Mouse (Mus musculus): ENCODE results near the gene Zfp422. TPM values are rescaled to one million over a fixed set of nuclear protein-coding genes. Genes with fewer than 3 reads are reported as not detected.

Zfp422 gene
- polyA plus RNA-seq, 1 experiment from 2014 or later, result 170 TPM

GRCm38 (mm10) chr6:116642942-116643341 lies 14.1 kb upstream of the Zfp422 start:
- H3K9ac ChIP-seq (replicated peaks; ENCODE audit: low read depth, low read length), result no peak overlapping the region

GRCm38 (mm10) chr6:116639663-116640062 lies 10.9 kb upstream of the Zfp422 start:
- ATAC-seq (ENCODE audit: insufficient number of reproducible peaks, insufficient read depth, low FRiP score, low read depth), result no peak
- H3K4me1 ChIP-seq (ENCODE audit: control insufficient read depth, insufficient read depth, low read length), result no peaks in the 10 kb centered on the region

More at GRCm38 (mm10) chr6:116642942-116643341, 14.1 kb upstream of the Zfp422 start:
- no peaks in the 10 kb centered on the region for H3K4me1 ChIP-seq (ENCODE audit: control insufficient read depth, insufficient read depth, low read length)
- no peak overlapping the region for H3K4me2 ChIP-seq (replicated peaks; ENCODE audit: low read depth, low read length)
- H3K9me3 ChIP-seq (ENCODE audit: control insufficient read depth, low read depth, low read length), result no peaks in the 10 kb centered on the region
- no peak overlapping the region for H3K4me3 ChIP-seq (ENCODE audit: low read depth, low read length)
- WGBS, result 81% methylated on average over 11 of the region's 11 CpGs
- H3K36me3 ChIP-seq (ENCODE audit: control insufficient read depth, insufficient read depth, low read length), result no peaks in the 10 kb centered on the region
- H3K27ac ChIP-seq (ENCODE audit: low read length), result no peak overlapping the region
- H3K27me3 ChIP-seq (ENCODE audit: control insufficient read depth, insufficient read depth, low read length), result no peaks in the 10 kb centered on the region
- no peak for ATAC-seq (ENCODE audit: insufficient number of reproducible peaks, insufficient read depth, low FRiP score, low read depth)

GRCm38 (mm10) chr6:116638871-116639270 lies 10.1 kb upstream of the Zfp422 start:
- Histone ChIP-seq H3K36me3 (ENCODE audit: control insufficient read depth, insufficient read depth, low read length) (no peaks in the 10 kb centered on the region), H3K4me3 (ENCODE audit: low read depth, low read length) (no peak overlapping the region), H3K27ac (ENCODE audit: low read length) (no peak overlapping the region), H3K27me3 (ENCODE audit: control insufficient read depth, insufficient read depth, low read length) (no peaks in the 10 kb centered on the region), H3K4me2 (replicated peaks; ENCODE audit: low read depth, low read length) (no peak overlapping the region), H3K4me1 (ENCODE audit: control insufficient read depth, insufficient read depth, low read length) (no peaks in the 10 kb centered on the region), H3K9me3 (ENCODE audit: control insufficient read depth, low read depth, low read length) (no peaks in the 10 kb centered on the region), H3K9ac (replicated peaks; ENCODE audit: low read depth, low read length) (no peak overlapping the region)
- ATAC-seq (ENCODE audit: insufficient number of reproducible peaks, insufficient read depth, low FRiP score, low read depth), result no peak
- WGBS, result 76% methylated on average over 2 of the region's 2 CpGs

More at GRCm38 (mm10) chr6:116639663-116640062, 10.9 kb upstream of the Zfp422 start:
- Histone ChIP-seq H3K27ac (ENCODE audit: low read length) (no peak overlapping the region), H3K9me3 (ENCODE audit: control insufficient read depth, low read depth, low read length) (no peaks in the 10 kb centered on the region), H3K4me2 (replicated peaks; ENCODE audit: low read depth, low read length) (no peak overlapping the region), H3K4me3 (ENCODE audit: low read depth, low read length) (no peak overlapping the region), H3K9ac (replicated peaks; ENCODE audit: low read depth, low read length) (no peak overlapping the region), H3K27me3 (ENCODE audit: control insufficient read depth, insufficient read depth, low read length) (no peaks in the 10 kb centered on the region), H3K36me3 (ENCODE audit: control insufficient read depth, insufficient read depth, low read length) (no peaks in the 10 kb centered on the region)
- WGBS, result 56% methylated on average over 2 of the region's 2 CpGs

- H3K36me3 ChIP-seq (ENCODE audit: control insufficient read depth, insufficient read depth, low read length), result no peaks in the 10 kb centered on the region
- H3K9ac ChIP-seq (replicated peaks; ENCODE audit: low read depth, low read length), result no peak overlapping the region
- 94% methylated on average over 5 of the region's 5 CpGs for WGBS
- no peak for ATAC-seq (ENCODE audit: insufficient number of reproducible peaks, insufficient read depth, low FRiP score, low read depth)
- no peak overlapping the region for H3K27ac ChIP-seq (ENCODE audit: low read length)
- H3K9me3 ChIP-seq (ENCODE audit: control insufficient read depth, low read depth, low read length), result no peaks in the 10 kb centered on the region
- no peak overlapping the region for H3K4me3 ChIP-seq (ENCODE audit: low read depth, low read length)
- H3K27me3 ChIP-seq (ENCODE audit: control insufficient read depth, insufficient read depth, low read length), result no peaks in the 10 kb centered on the region
- H3K4me1 ChIP-seq (ENCODE audit: control insufficient read depth, insufficient read depth, low read length), result no peaks in the 10 kb centered on the region
- H3K4me2 ChIP-seq (replicated peaks; ENCODE audit: low read depth, low read length), result no peak overlapping the region
These were observed 8.7 kb upstream of the Zfp422 start for GRCm38 (mm10) chr6:116637496-116637895.

GRCm38 (mm10) chr6:116636581-116637235 lies 7.9 kb upstream of the Zfp422 start:
- H3K36me3 ChIP-seq (ENCODE audit: control insufficient read depth, insufficient read depth, low read length), result no peaks in the 10 kb centered on the region
- no peak overlapping the region for H3K4me2 ChIP-seq (replicated peaks; ENCODE audit: low read depth, low read length)
- peak overlapping the region; percentile 0; the same call in 1 of the 2 replicates for H3K27ac ChIP-seq (ENCODE audit: low read length)
- no peak overlapping the region for H3K4me3 ChIP-seq (ENCODE audit: low read depth, low read length)
- 80% methylated on average over 9 of the region's 9 CpGs for WGBS
- no peaks in the 10 kb centered on the region for H3K9me3 ChIP-seq (ENCODE audit: control insufficient read depth, low read depth, low read length)
- H3K27me3 ChIP-seq (ENCODE audit: control insufficient read depth, insufficient read depth, low read length), result no peaks in the 10 kb centered on the region
- H3K9ac ChIP-seq (replicated peaks; ENCODE audit: low read depth, low read length), result 0 out of 2 replicates have a peak overlapping the region, but pooled peaks have one; percentile 4
- no peaks in the 10 kb centered on the region for H3K4me1 ChIP-seq (ENCODE audit: control insufficient read depth, insufficient read depth, low read length)
- ATAC-seq (ENCODE audit: insufficient number of reproducible peaks, insufficient read depth, low FRiP score, low read depth), result no peak

GRCm38 (mm10) chr6:116635251-116636180 lies 6.7 kb upstream of the Zfp422 start:
- H3K27me3 ChIP-seq (ENCODE audit: control insufficient read depth, insufficient read depth, low read length), result no peaks in the 10 kb centered on the region
- no peak overlapping the region for H3K4me2 ChIP-seq (replicated peaks; ENCODE audit: low read depth, low read length)
- H3K9ac ChIP-seq (replicated peaks; ENCODE audit: low read depth, low read length), result no peak overlapping the region
- no peak overlapping the region for H3K4me3 ChIP-seq (ENCODE audit: low read depth, low read length)
- peak overlapping the region; percentile 40; the same call in 1 of the 2 replicates for H3K27ac ChIP-seq (ENCODE audit: low read length)
- 43% methylated on average over 10 of the region's 10 CpGs for WGBS
- H3K36me3 ChIP-seq (ENCODE audit: control insufficient read depth, insufficient read depth, low read length), result no peaks in the 10 kb centered on the region
- H3K4me1 ChIP-seq (ENCODE audit: control insufficient read depth, insufficient read depth, low read length), result no peaks in the 10 kb centered on the region
- peak; percentile 94 for ATAC-seq (ENCODE audit: insufficient number of reproducible peaks, insufficient read depth, low FRiP score, low read depth)
- H3K9me3 ChIP-seq (ENCODE audit: control insufficient read depth, low read depth, low read length), result no peaks in the 10 kb centered on the region

GRCm38 (mm10) chr6:116633741-116634695 lies 5.2 kb upstream of the Zfp422 start:
- Histone ChIP-seq H3K27ac (ENCODE audit: low read length) (no peak overlapping the region), H3K9me3 (ENCODE audit: control insufficient read depth, low read depth, low read length) (no peaks in the 10 kb centered on the region), H3K4me3 (ENCODE audit: low read depth, low read length) (no peak overlapping the region), H3K36me3 (ENCODE audit: control insufficient read depth, insufficient read depth, low read length) (no peaks in the 10 kb centered on the region), H3K4me2 (replicated peaks; ENCODE audit: low read depth, low read length) (no peak overlapping the region), H3K4me1 (ENCODE audit: control insufficient read depth, insufficient read depth, low read length) (0 out of 2 replicates have a peak, but pooled peaks cover 3% of the 10 kb centered on the region), H3K9ac (replicated peaks; ENCODE audit: low read depth, low read length) (no peak overlapping the region), H3K27me3 (ENCODE audit: control insufficient read depth, insufficient read depth, low read length) (no peaks in the 10 kb centered on the region)
- no peak for ATAC-seq (ENCODE audit: insufficient number of reproducible peaks, insufficient read depth, low FRiP score, low read depth)
- 89% methylated on average over 17 of the region's 17 CpGs for WGBS

GRCm38 (mm10) chr6:116632129-116632528 lies 3.3 kb upstream of the Zfp422 start:
- H3K4me1 ChIP-seq (ENCODE audit: control insufficient read depth, insufficient read depth, low read length), result 0 out of 2 replicates have a peak, but pooled peaks cover 3% of the 10 kb centered on the region
- H3K9ac ChIP-seq (replicated peaks; ENCODE audit: low read depth, low read length), result no peak overlapping the region
- WGBS, result 48% methylated on average over 1 of the region's 1 CpGs
- no peak overlapping the region for H3K27ac ChIP-seq (ENCODE audit: low read length)
- H3K27me3 ChIP-seq (ENCODE audit: control insufficient read depth, insufficient read depth, low read length), result no peaks in the 10 kb centered on the region
- H3K4me3 ChIP-seq (ENCODE audit: low read depth, low read length), result no peak overlapping the region
- ATAC-seq (ENCODE audit: insufficient number of reproducible peaks, insufficient read depth, low FRiP score, low read depth), result no peak
- no peaks in the 10 kb centered on the region for H3K9me3 ChIP-seq (ENCODE audit: control insufficient read depth, low read depth, low read length)
- no peaks in the 10 kb centered on the region for H3K36me3 ChIP-seq (ENCODE audit: control insufficient read depth, insufficient read depth, low read length)
- no peak overlapping the region for H3K4me2 ChIP-seq (replicated peaks; ENCODE audit: low read depth, low read length)
